Mouse (Mus musculus) testis, adult 2 months (tissue): ENCODE results near the gene Maml3.

Experiments used
- CTCF ChIP-seq: fragments of 200-500 bp; IDR thresholded peaks from 2 replicates; pipeline ENCODE4 v1.5.1; 2012; ENCODE audit warnings: low read depth, mild to moderate bottlenecking, inconsistent platforms, low read length, moderate library complexity; ENCODE audit not compliant: control insufficient read depth, insufficient read depth, insufficient replicate concordance
- POLR2A ChIP-seq: fragments of 200-500 bp; IDR thresholded peaks from 2 replicates; pipeline ENCODE4 v1.6.1; 2012; ENCODE audit warnings: low read depth, mild to moderate bottlenecking, inconsistent platforms, low read length, moderate library complexity; ENCODE audit not compliant: control insufficient read depth

GRCm38 (mm10) chr3:51817329-51817728 lies 287.5 kb downstream of the Maml3 start:
- TF ChIP-seq CTCF (no peak), POLR2A (no peak)
